Mouse (Mus musculus) neural tube, embryonic 14.5 days (tissue): ENCODE results near the gene Cpsf6. TPM values are rescaled to one million over a fixed set of nuclear protein-coding genes. Genes with fewer than 3 reads are reported as not detected.

Experiments
- ATAC-seq: fragments of 200-750 bp; cut with Nextera tagmentation; 2 replicates; pipeline ENCODE4 v1.8.0; 2017; ENCODE audit warnings: low read depth, mild to moderate bottlenecking, moderate TSS enrichment, moderate library complexity
- H3K27ac ChIP-seq: fragments of 300-500 bp; sonication (generic); 2 replicates; pipeline ENCODE4 v1.5.1; 2014; ENCODE audit warnings: low read depth, mild to moderate bottlenecking, control low read depth, low read length, moderate library complexity, mixed read lengths
- H3K27me3 ChIP-seq: fragments of 300-500 bp; sonication (generic); 2 replicates; pipeline ENCODE4 v1.6.1; 2014; ENCODE audit warnings: low read length; ENCODE audit not compliant: control insufficient read depth, insufficient read depth
- H3K36me3 ChIP-seq: fragments of 300-500 bp; sonication (generic); 2 replicates; pipeline ENCODE4 v1.6.1; 2014; ENCODE audit warnings: low read length, mixed read lengths; ENCODE audit not compliant: control insufficient read depth, insufficient read depth
- H3K4me1 ChIP-seq: fragments of 300-500 bp; sonication (generic); 2 replicates; pipeline ENCODE4 v1.6.1; 2014; ENCODE audit warnings: low read length; ENCODE audit not compliant: control insufficient read depth, insufficient read depth
- H3K4me2 ChIP-seq: fragments of 300-500 bp; sonication (generic); 2 replicates; pipeline ENCODE4 v1.6.1; 2014; ENCODE audit warnings: mild to moderate bottlenecking, low read depth, low read length, control low read depth
- H3K4me3 ChIP-seq: fragments of 300-500 bp; sonication (generic); 2 replicates; pipeline ENCODE4 v1.5.1; 2014; ENCODE audit warnings: low read depth, low read length, control low read depth, mixed read lengths
- H3K9ac ChIP-seq: fragments of 300-500 bp; sonication (generic); replicated peaks from 2 replicates; pipeline ENCODE4 v1.6.1; 2014; ENCODE audit warnings: low read depth, mild to moderate bottlenecking, control low read depth, low read length, mixed read lengths
- H3K9me3 ChIP-seq: fragments of 300-500 bp; sonication (generic); 2 replicates; pipeline ENCODE4 v1.6.1; 2016; ENCODE audit warnings: low read length; ENCODE audit not compliant: control insufficient read depth
- WGBS: fragments of 180-500 bp; shearing (Covaris S2); extraction: QIAGEN DNeasy Blood & Tissue Kit; methylation state at CpG from one replicate; pipeline ENCODE4 v1.1.7; 2014; 5-methylcytosine and 5-hydroxymethylcytosine counted together
- polyA plus RNA-seq: library from polyadenylated mRNA; unstranded; fragments of >200 nt; fragmentation: Nextera tagmentation; extraction: Ambion mirVana; gene quantifications from 2 replicates; pipeline ENCODE4 v1.2.1, GENCODE M21; 2014

Cpsf6 gene
- polyA plus RNA-seq, 1 experiment from 2014 or later: 180 TPM

DNA sequence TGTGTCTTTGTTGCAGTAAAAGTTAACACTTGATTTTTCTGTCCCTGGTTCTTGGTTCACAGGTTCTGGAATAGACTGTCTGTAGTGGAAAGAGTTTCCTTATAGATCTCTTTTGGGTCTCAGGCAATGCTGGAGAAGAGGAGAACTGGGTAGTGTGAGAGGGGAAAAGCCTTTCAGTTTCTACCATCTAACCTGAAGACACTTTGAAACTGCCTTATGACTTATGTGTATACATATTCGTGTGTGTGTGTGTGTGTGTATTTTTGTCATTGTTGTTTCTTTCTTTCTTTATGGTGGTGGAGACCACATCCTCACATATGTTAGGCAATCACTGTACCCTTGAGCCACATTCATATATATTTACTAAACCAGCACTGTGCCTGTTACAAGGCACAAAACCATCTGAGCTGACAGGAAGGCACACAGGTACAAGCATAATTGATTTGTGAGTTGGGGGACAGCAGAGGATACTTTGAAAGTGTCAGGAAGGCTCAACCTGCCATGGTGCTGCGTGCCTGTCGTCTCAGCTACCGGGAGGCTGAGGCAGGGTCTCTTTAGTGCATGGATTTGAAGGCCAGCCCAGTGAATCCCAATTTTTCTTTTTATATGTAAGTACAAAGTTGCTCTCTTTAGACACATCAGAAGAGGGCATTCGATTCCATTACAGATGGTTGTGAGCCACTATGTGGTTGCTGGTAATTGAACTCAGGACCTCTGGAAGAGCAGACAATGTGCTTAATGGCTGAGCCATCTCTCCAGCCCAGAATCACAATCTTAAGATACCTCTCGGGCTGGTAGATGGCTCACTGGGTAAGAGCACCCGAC lies 41.7 kb upstream of the Cpsf6 start:
- no peak overlapping the region for H3K9ac ChIP-seq
- 88% methylated on average over 7 of the region's 7 CpGs for WGBS
- H3K4me1 ChIP-seq: peaks cover 7% of the 10 kb centered on the region; the same call in 1 of the 2 replicates
- H3K4me2 ChIP-seq: no peak overlapping the region
- H3K36me3 ChIP-seq: no peaks in the 10 kb centered on the region
- no peaks in the 10 kb centered on the region for H3K9me3 ChIP-seq
- no peaks in the 10 kb centered on the region for H3K27me3 ChIP-seq
- ATAC-seq: no peak
- no peak overlapping the region for H3K27ac ChIP-seq
- H3K4me3 ChIP-seq: no peak overlapping the region

DNA sequence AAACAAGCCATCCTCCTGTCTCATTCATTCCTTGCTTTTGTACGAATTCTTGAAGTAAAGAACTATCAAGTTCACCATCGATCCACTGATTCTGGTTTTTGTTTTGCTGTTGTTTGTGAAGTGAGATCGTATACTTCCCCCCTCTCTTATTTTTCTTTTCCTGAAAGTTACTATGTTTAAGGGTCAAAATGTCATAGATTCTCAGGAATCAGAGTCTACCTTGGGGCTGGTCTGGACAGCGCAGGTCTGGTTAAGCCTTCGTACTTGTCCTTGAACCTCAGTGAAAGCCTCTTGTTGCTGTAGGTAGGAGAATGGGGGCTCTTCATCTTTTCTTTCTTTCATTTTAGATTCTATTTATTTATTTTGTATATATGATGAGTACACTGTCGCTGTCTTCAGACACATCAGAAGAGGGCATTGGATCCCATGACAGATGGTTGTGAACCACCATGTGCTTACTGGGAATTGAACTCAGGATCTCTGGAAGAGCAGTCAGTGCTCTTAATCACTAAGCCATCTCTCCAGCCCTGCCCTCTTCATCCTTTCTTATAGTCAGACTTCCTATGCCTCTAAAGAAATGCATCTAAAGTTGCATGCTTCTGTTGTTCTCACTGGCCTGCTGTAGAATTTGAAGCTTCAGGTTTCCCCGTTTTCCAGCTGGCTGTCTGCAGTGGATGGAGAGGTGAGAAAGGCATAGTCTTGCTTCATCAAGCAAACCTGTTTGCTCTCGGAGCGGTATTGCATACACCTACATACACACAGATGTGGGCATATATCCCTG lies 40.9 kb upstream of the Cpsf6 start:
- Histone ChIP-seq H3K36me3 (no peaks in the 10 kb centered on the region), H3K4me2 (no peak overlapping the region), H3K4me3 (no peak overlapping the region), H3K9ac (no peak overlapping the region), H3K27me3 (no peaks in the 10 kb centered on the region), H3K4me1 (0 out of 2 replicates have a peak, but pooled peaks cover 3% of the 10 kb centered on the region), H3K9me3 (no peaks in the 10 kb centered on the region), H3K27ac (no peak overlapping the region)
- ATAC-seq: no peak
- WGBS: 86% methylated on average over 9 of the region's 9 CpGs

DNA sequence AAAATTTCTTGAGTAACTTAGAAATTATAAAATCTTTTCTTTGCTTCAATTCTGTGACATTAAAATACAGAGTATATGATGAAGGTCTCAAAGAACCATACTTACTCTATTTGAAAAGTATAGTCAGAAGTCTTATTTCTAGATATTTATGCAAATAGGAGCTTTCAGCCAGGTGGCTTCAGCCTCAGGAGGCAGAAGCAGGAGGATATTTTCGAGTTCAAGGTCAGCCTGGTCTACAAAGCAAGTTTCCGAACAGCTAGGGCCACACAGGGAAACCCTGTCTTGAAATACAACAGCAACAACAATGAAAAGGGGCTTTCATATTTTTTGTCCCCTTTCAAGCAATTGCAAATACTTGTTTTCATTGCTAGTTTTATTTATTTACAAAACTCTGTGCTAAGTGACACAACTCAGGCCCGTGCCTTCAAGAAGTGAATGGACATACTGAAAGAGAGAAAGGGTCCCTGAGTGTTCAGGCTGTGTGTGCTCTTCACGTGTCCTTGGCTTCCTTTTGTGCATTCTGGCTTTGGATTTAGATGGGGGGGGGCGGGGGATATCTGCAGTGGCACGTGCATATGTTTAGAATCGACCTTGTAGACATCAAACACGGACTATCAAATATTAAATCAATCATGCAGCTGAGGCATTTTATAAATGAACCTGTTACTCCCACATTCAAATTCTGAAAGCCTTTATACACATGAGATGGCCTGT lies 39.9 kb upstream of the Cpsf6 start:
- no peak overlapping the region for H3K9ac ChIP-seq
- ATAC-seq: no peak
- H3K4me1 ChIP-seq: 0 out of 2 replicates have a peak, but pooled peaks cover 3% of the 10 kb centered on the region
- no peaks in the 10 kb centered on the region for H3K36me3 ChIP-seq
- H3K4me3 ChIP-seq: no peak overlapping the region
- no peaks in the 10 kb centered on the region for H3K27me3 ChIP-seq
- no peak overlapping the region for H3K27ac ChIP-seq
- H3K4me2 ChIP-seq: no peak overlapping the region
- no peaks in the 10 kb centered on the region for H3K9me3 ChIP-seq
- WGBS: 67% methylated on average over 8 of the region's 8 CpGs

DNA sequence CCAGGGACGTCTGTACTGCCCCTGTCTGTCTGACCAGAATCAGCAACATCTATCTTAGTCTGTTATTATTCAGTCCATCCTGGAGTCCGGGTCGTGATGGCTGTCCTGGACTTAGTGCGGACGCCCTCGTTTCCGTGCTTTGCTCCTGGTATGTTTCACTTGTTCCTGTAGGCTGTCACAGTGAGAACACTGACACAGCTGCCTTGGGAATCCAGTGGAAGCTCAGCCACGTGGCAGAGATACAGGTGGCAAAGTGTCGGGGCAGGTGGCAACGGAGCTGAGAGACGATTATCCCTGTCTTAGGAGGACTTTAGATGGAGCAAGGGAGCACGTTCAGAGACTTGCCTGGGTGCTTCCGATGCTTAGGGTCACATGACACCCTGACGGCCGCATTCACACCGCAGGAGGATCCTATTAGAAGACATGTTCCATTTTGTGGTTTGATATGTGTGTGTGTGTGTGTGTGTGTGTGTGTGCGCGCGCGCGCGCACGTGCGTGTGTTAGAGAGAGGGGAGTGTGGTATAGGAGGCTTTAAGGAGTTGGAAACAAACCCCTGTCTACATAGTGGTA lies 38.9 kb upstream of the Cpsf6 start:
- no peak; the same call in 1 of the 2 replicates for ATAC-seq
- H3K27me3 ChIP-seq: no peaks in the 10 kb centered on the region
- H3K4me2 ChIP-seq: peak overlapping the region; percentile 48
- H3K4me1 ChIP-seq: 0 out of 2 replicates have a peak, but pooled peaks cover 3% of the 10 kb centered on the region
- no peak overlapping the region for H3K9ac ChIP-seq
- no peaks in the 10 kb centered on the region for H3K36me3 ChIP-seq
- peak overlapping the region; percentile 45; the same call in 1 of the 2 replicates for H3K27ac ChIP-seq
- peak overlapping the region; percentile 7; the same call in 1 of the 2 replicates for H3K4me3 ChIP-seq
- H3K9me3 ChIP-seq: no peaks in the 10 kb centered on the region
- 48% methylated on average over 24 of the region's 24 CpGs for WGBS

DNA sequence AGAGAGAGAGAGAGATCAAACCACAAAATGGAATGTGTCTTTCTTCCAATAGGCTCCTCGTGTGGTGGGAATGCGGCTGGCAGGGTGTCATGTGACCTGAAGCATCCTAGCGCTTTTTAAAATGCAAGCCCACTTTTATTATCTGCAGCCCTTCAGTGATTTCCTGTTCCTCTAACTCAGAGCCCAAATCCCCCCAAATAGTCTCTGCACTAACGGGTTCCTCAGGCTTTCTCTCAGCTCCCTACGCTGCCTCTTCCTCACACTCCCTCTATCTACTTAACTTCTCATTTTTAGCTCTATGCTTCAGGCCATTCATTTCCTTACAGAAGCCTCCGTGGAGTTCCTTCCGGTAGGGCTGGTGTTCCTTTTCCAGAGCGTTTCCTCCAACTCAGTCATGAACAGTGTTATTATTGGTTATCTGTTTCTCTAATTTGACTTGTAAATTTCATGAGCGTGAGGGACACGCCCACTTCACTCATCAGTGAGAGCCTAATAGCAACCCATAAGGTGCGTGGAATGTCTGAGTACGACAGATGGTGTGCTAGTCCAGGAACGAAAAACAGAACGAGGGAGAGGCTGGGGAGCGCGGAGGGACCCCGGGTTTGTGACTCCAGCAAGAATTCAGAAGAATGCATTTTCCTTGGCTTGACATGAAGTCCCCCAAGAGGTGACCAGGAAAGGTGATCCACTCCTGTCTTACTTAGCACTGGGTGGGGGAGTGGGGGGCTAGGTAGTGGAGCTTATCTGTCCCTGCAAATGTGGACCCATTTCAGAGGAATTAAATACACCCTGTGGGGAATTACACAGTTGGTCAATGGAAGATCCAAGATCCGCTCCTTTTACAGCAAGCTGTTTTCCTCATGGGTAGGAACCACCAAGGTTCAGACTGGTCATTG lies 38.2 kb upstream of the Cpsf6 start:
- Histone ChIP-seq H3K9ac (no peak overlapping the region), H3K9me3 (no peaks in the 10 kb centered on the region), H3K4me1 (0 out of 2 replicates have a peak, but pooled peaks cover 3% of the 10 kb centered on the region), H3K27me3 (no peaks in the 10 kb centered on the region), H3K4me3 (peak overlapping the region; percentile 7; the same call in 1 of the 2 replicates), H3K36me3 (no peaks in the 10 kb centered on the region), H3K4me2 (peak overlapping the region; percentile 48), H3K27ac (peak overlapping the region; percentile 45; the same call in 1 of the 2 replicates)
- peak; percentile 58; the same call in 1 of the 2 replicates for ATAC-seq
- WGBS: 14% methylated on average over 18 of the region's 18 CpGs

DNA sequence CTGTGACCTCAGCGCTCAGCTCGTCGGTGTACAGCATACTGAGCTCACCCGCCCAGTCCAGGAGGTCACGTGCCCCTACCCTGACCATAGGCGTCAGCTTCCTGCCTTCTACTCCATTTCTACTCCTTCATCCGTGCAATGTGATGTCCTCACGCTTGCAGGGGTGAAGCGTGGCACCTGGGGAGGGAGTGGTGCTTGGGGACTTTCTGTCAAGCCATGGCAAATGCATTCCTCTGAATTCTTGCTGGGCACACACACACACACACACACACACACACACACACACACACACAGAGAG lies 37.6 kb upstream of the Cpsf6 start:
- peak overlapping the region; percentile 48 for H3K4me2 ChIP-seq
- 0 out of 2 replicates have a peak, but pooled peaks cover 3% of the 10 kb centered on the region for H3K4me1 ChIP-seq
- no peak overlapping the region for H3K4me3 ChIP-seq
- no peaks in the 10 kb centered on the region for H3K9me3 ChIP-seq
- WGBS: 61% methylated on average over 9 of the region's 9 CpGs
- no peak overlapping the region for H3K9ac ChIP-seq
- H3K27me3 ChIP-seq: no peaks in the 10 kb centered on the region
- H3K27ac ChIP-seq: peak overlapping the region; percentile 36; the same call in 1 of the 2 replicates
- H3K36me3 ChIP-seq: no peaks in the 10 kb centered on the region
- ATAC-seq: peak; percentile 48; the same call in 1 of the 2 replicates

DNA sequence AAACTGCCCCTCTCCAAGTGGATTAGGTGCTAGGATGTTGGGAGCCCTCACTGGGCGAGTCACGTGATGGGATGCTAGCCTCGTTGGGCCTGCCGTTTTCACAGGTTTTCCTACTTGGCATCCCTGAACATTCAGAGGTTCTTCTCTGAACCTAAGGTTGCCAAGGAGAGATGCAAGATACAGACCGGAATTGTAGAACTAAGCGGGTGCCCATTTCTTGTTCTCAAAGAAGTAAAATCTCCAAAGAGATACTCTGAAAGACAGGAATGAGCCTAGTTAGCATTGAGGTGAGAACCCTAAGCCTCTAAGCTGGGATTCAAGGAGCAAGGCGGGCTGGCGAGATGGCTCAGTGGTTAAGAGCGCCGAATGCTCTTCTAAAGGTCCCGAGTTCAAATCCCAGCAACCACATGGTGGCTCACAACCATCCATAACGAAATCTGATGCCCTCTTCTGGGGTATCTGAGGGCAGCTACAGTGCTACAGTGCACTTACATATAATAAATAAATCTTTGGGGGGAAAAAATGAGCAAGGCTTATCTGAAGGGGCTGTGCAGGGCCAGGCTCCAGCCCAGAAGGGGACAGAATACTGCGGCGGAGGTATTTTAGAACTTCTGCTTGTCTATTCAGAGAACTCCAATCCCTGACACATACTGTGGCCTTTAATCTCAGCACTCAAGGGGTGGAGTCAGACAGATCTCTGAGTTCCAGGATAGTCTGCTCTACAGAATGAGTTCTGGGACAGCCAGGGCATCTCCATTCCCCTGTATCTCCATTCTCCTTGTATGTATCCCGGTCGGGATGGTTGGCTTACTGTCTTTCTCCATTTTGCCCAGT lies 37.0 kb upstream of the Cpsf6 start:
- no peaks in the 10 kb centered on the region for H3K9me3 ChIP-seq
- peak overlapping the region; percentile 48 for H3K4me2 ChIP-seq
- H3K4me1 ChIP-seq: 0 out of 2 replicates have a peak, but pooled peaks cover 3% of the 10 kb centered on the region
- H3K36me3 ChIP-seq: no peaks in the 10 kb centered on the region
- H3K27me3 ChIP-seq: no peaks in the 10 kb centered on the region
- WGBS: 87% methylated on average over 16 of the region's 16 CpGs
- no peak for ATAC-seq
- H3K4me3 ChIP-seq: no peak overlapping the region
- no peak overlapping the region for H3K9ac ChIP-seq
- H3K27ac ChIP-seq: peak overlapping the region; percentile 36; the same call in 1 of the 2 replicates
